Mouse (Mus musculus): ENCODE data around the gene Gm13290. TPM values are rescaled to one million over a fixed set of nuclear protein-coding genes. Genes with fewer than 3 reads are reported as not detected.
"Not testable (repeated sequence)": the region's sequence is repeated elsewhere in the genome, so short reads cannot be mapped to it uniquely, and the experiment has no call there.

Gm13290 gene
- polyA plus RNA-seq, 1 experiment from 2014 or later: 0.31 TPM

GRCm38 (mm10) chr4:88763384-88764018 lies 10.1 kb upstream of the Gm13290 start:
- not testable (repeated sequence) for H3K27me3 ChIP-seq (ENCODE audit: control insufficient read depth, insufficient read depth, low read length); H3K9me3 ChIP-seq (ENCODE audit: control insufficient read depth, low read length); H3K27ac ChIP-seq (ENCODE audit: low read depth, low read length); H3K36me3 ChIP-seq (ENCODE audit: control insufficient read depth, insufficient read depth, low read length); H3K4me1 ChIP-seq (ENCODE audit: control insufficient read depth, insufficient read depth, low read length); H3K9ac ChIP-seq (ENCODE audit: low read length); ATAC-seq (ENCODE audit: insufficient read depth, low FRiP score, low TSS enrichment); H3K4me3 ChIP-seq (ENCODE audit: low read depth, low read length)
- H3K4me2 ChIP-seq (ENCODE audit: low read depth): peak overlapping the region; percentile 32; the same call in 1 of the 2 replicates
- WGBS: 6% methylated on average over 22 of the region's 42 CpGs
- peak; percentile 72 for DNase-seq (ENCODE audit: low spot score)

GRCm38 (mm10) chr4:88776622-88777021 lies 3.0 kb downstream of the Gm13290 start, which contains the start of gene Gm13289:
Gene Gm13289 (plus strand): TSS chr4:88776922.
- H3K27ac ChIP-seq (ENCODE audit: low read depth, low read length); H3K4me1 ChIP-seq (ENCODE audit: control insufficient read depth, insufficient read depth, low read length); H3K4me2 ChIP-seq (ENCODE audit: low read depth); DNase-seq (ENCODE audit: low spot score); H3K9ac ChIP-seq (ENCODE audit: low read length); H3K36me3 ChIP-seq (ENCODE audit: control insufficient read depth, insufficient read depth, low read length); H3K27me3 ChIP-seq (ENCODE audit: control insufficient read depth, insufficient read depth, low read length); H3K4me3 ChIP-seq (ENCODE audit: low read depth, low read length); H3K9me3 ChIP-seq (ENCODE audit: control insufficient read depth, low read length); ATAC-seq (ENCODE audit: insufficient read depth, low FRiP score, low TSS enrichment): not testable (repeated sequence)
- no CpG with 5 or more reads among the region's 29 CpGs for WGBS

- not testable (repeated sequence) for H3K9ac ChIP-seq (ENCODE audit: low read length); H3K27me3 ChIP-seq (ENCODE audit: control insufficient read depth, insufficient read depth, low read length); H3K4me3 ChIP-seq (ENCODE audit: low read depth, low read length); DNase-seq (ENCODE audit: low spot score); H3K27ac ChIP-seq (ENCODE audit: low read depth, low read length); ATAC-seq (ENCODE audit: insufficient read depth, low FRiP score, low TSS enrichment); H3K9me3 ChIP-seq (ENCODE audit: control insufficient read depth, low read length); H3K36me3 ChIP-seq (ENCODE audit: control insufficient read depth, insufficient read depth, low read length); H3K4me2 ChIP-seq (ENCODE audit: low read depth); H3K4me1 ChIP-seq (ENCODE audit: control insufficient read depth, insufficient read depth, low read length)
- no CpG with 5 or more reads among the region's 29 CpGs for WGBS
These were observed 5.9 kb downstream of the Gm13290 start, which contains the start of gene Gm13272 for GRCm38 (mm10) chr4:88779550-88779949. Gene Gm13272 (plus strand): TSS chr4:88779850.

GRCm38 (mm10) chr4:88780320-88780719 lies 6.7 kb downstream of the Gm13290 start:
- DNase-seq (ENCODE audit: low spot score); H3K27ac ChIP-seq (ENCODE audit: low read depth, low read length); H3K4me3 ChIP-seq (ENCODE audit: low read depth, low read length); H3K27me3 ChIP-seq (ENCODE audit: control insufficient read depth, insufficient read depth, low read length); H3K4me1 ChIP-seq (ENCODE audit: control insufficient read depth, insufficient read depth, low read length); H3K4me2 ChIP-seq (ENCODE audit: low read depth); H3K36me3 ChIP-seq (ENCODE audit: control insufficient read depth, insufficient read depth, low read length); H3K9me3 ChIP-seq (ENCODE audit: control insufficient read depth, low read length); H3K9ac ChIP-seq (ENCODE audit: low read length); ATAC-seq (ENCODE audit: insufficient read depth, low FRiP score, low TSS enrichment): not testable (repeated sequence)
- WGBS: 55% methylated on average over 15 of the region's 18 CpGs

GRCm38 (mm10) chr4:88781831-88782230 lies 8.2 kb downstream of the Gm13290 start, which contains the start of gene Ifnz:
Gene Ifnz (plus strand): TSS chr4:88782131.
- H3K4me1 ChIP-seq (ENCODE audit: control insufficient read depth, insufficient read depth, low read length); H3K9ac ChIP-seq (ENCODE audit: low read length); ATAC-seq (ENCODE audit: insufficient read depth, low FRiP score, low TSS enrichment); DNase-seq (ENCODE audit: low spot score); H3K4me3 ChIP-seq (ENCODE audit: low read depth, low read length); H3K27ac ChIP-seq (ENCODE audit: low read depth, low read length); H3K4me2 ChIP-seq (ENCODE audit: low read depth); H3K36me3 ChIP-seq (ENCODE audit: control insufficient read depth, insufficient read depth, low read length); H3K27me3 ChIP-seq (ENCODE audit: control insufficient read depth, insufficient read depth, low read length); H3K9me3 ChIP-seq (ENCODE audit: control insufficient read depth, low read length): not testable (repeated sequence)
- 11% methylated on average over 3 of the region's 7 CpGs for WGBS

- H3K36me3 ChIP-seq (ENCODE audit: control insufficient read depth, insufficient read depth, low read length); H3K4me3 ChIP-seq (ENCODE audit: low read depth, low read length); H3K9ac ChIP-seq (ENCODE audit: low read length); H3K4me1 ChIP-seq (ENCODE audit: control insufficient read depth, insufficient read depth, low read length); H3K9me3 ChIP-seq (ENCODE audit: control insufficient read depth, low read length); H3K27ac ChIP-seq (ENCODE audit: low read depth, low read length); H3K4me2 ChIP-seq (ENCODE audit: low read depth); H3K27me3 ChIP-seq (ENCODE audit: control insufficient read depth, insufficient read depth, low read length); DNase-seq (ENCODE audit: low spot score); ATAC-seq (ENCODE audit: insufficient read depth, low FRiP score, low TSS enrichment): not testable (repeated sequence)
- no CpG with 5 or more reads among the region's 31 CpGs for WGBS
These were observed 8.7 kb downstream of the Gm13290 start for GRCm38 (mm10) chr4:88782335-88782734.

GRCm38 (mm10) chr4:88785409-88785808 lies 11.8 kb downstream of the Gm13290 start, which contains the start of gene Gm13276:
Gene Gm13276 (plus strand): TSS chr4:88785709.
- ATAC-seq (ENCODE audit: insufficient read depth, low FRiP score, low TSS enrichment); H3K36me3 ChIP-seq (ENCODE audit: control insufficient read depth, insufficient read depth, low read length); H3K9me3 ChIP-seq (ENCODE audit: control insufficient read depth, low read length); H3K4me2 ChIP-seq (ENCODE audit: low read depth); H3K27me3 ChIP-seq (ENCODE audit: control insufficient read depth, insufficient read depth, low read length); H3K4me3 ChIP-seq (ENCODE audit: low read depth, low read length); H3K9ac ChIP-seq (ENCODE audit: low read length); DNase-seq (ENCODE audit: low spot score); H3K4me1 ChIP-seq (ENCODE audit: control insufficient read depth, insufficient read depth, low read length); H3K27ac ChIP-seq (ENCODE audit: low read depth, low read length): not testable (repeated sequence)
- WGBS: no CpG with 5 or more reads among the region's 27 CpGs

- not testable (repeated sequence) for ATAC-seq (ENCODE audit: insufficient read depth, low FRiP score, low TSS enrichment); H3K27ac ChIP-seq (ENCODE audit: low read depth, low read length); H3K4me2 ChIP-seq (ENCODE audit: low read depth); DNase-seq (ENCODE audit: low spot score); H3K4me1 ChIP-seq (ENCODE audit: control insufficient read depth, insufficient read depth, low read length); H3K9me3 ChIP-seq (ENCODE audit: control insufficient read depth, low read length); H3K9ac ChIP-seq (ENCODE audit: low read length); H3K4me3 ChIP-seq (ENCODE audit: low read depth, low read length); H3K27me3 ChIP-seq (ENCODE audit: control insufficient read depth, insufficient read depth, low read length); H3K36me3 ChIP-seq (ENCODE audit: control insufficient read depth, insufficient read depth, low read length)
- WGBS: 0% methylated on average over 1 of the region's 28 CpGs
These were observed 14.8 kb downstream of the Gm13290 start, which contains the start of gene Gm13277 for GRCm38 (mm10) chr4:88788402-88788801. Gene Gm13277 (plus strand): TSS chr4:88788632.

- not testable (repeated sequence) for H3K4me3 ChIP-seq (ENCODE audit: low read depth, low read length); H3K9ac ChIP-seq (ENCODE audit: low read length); H3K9me3 ChIP-seq (ENCODE audit: control insufficient read depth, low read length); H3K36me3 ChIP-seq (ENCODE audit: control insufficient read depth, insufficient read depth, low read length); DNase-seq (ENCODE audit: low spot score); H3K27me3 ChIP-seq (ENCODE audit: control insufficient read depth, insufficient read depth, low read length); H3K4me2 ChIP-seq (ENCODE audit: low read depth); H3K4me1 ChIP-seq (ENCODE audit: control insufficient read depth, insufficient read depth, low read length); ATAC-seq (ENCODE audit: insufficient read depth, low FRiP score, low TSS enrichment); H3K27ac ChIP-seq (ENCODE audit: low read depth, low read length)
- no CpG with 5 or more reads among the region's 28 CpGs for WGBS
These were observed 17.6 kb downstream of the Gm13290 start, which contains the start of gene Gm13278 for GRCm38 (mm10) chr4:88791250-88791649. Gene Gm13278 (plus strand): TSS chr4:88791550.
